Mouse (Mus musculus) olfactory bulb, adult 2 months (tissue): ENCODE measurements around the gene Tbc1d17. TPM values are rescaled to one million over a fixed set of nuclear protein-coding genes. Genes with fewer than 3 reads are reported as not detected.
A peak's percentile ranks its signal among the peaks of the same experiment; 100 is the strongest.

ENCODE experiments used
- H3K27ac ChIP-seq: fragments of 200-500 bp; 2 replicates; pipeline ENCODE4 v1.5.1; 2012; ENCODE audit warnings: low read depth, low read length; ENCODE audit not compliant: insufficient read depth
- H3K4me1 ChIP-seq: fragments of 200-500 bp; 2 replicates; pipeline ENCODE4 v1.6.1; 2012; ENCODE audit warnings: low read length; ENCODE audit not compliant: control insufficient read depth, insufficient read depth
- H3K4me3 ChIP-seq: fragments of 200-500 bp; 2 replicates; pipeline ENCODE4 v1.5.1; 2012; ENCODE audit warnings: mild to moderate bottlenecking, low read depth, low read length, moderate library complexity; ENCODE audit not compliant: insufficient read depth
- CTCF ChIP-seq: fragments of 200-500 bp; IDR thresholded peaks from 2 replicates; pipeline ENCODE4 v1.5.1; 2012; ENCODE audit warnings: low read depth, mild to moderate bottlenecking, low read length, moderate library complexity; ENCODE audit not compliant: insufficient read depth
- POLR2A ChIP-seq: fragments of 200-500 bp; IDR thresholded peaks from 2 replicates; pipeline ENCODE4 v1.6.1; 2012; ENCODE audit warnings: mild to moderate bottlenecking, low read depth, low read length, moderate library complexity; ENCODE audit not compliant: insufficient read depth
- WGBS: fragments of 180-500 bp; shearing (Covaris S2); methylation state at CpG from one replicate; pipeline ENCODE4 v1.1.7; 2018; 5-methylcytosine and 5-hydroxymethylcytosine counted together
- polyA plus RNA-seq: library from polyadenylated mRNA; stranded (reverse); fragments of >200 nt; gene quantifications from 2 replicates; pipeline ENCODE4 v1.2.4, GENCODE M21; 2012; ENCODE audit warnings: low replicate concordance; ENCODE audit not compliant: missing spikeins, insufficient read depth, insufficient read length

Gene Tbc1d17
- polyA plus RNA-seq, 1 experiment, result not detected

- H3K27ac ChIP-seq, result peak overlapping the region; percentile 99; the same call in 1 of the 2 replicates
- no peak for TF ChIP-seq POLR2A
- TF ChIP-seq CTCF, result no peak
- H3K4me3 ChIP-seq, result peak overlapping the region; percentile 90
- peaks cover 41% of the 10 kb centered on the region for H3K4me1 ChIP-seq
- 72% methylated on average over 8 of the region's 8 CpGs for WGBS
Observed at GRCm38 (mm10) chr7:44850789-44851624, 2.1 kb upstream of the Tbc1d17 start.

GRCm38 (mm10) chr7:44850146-44850545 is 1.3 kb upstream of the Tbc1d17 start:
- H3K4me1 ChIP-seq, result peaks cover 39% of the 10 kb centered on the region
- under 1% methylated on average over 33 of the region's 33 CpGs for WGBS
- peak overlapping the region; percentile 90 for H3K4me3 ChIP-seq
- H3K27ac ChIP-seq, result peak overlapping the region; percentile 99
- TF ChIP-seq CTCF (no peak), POLR2A (peak; percentile 46; the same call in 1 of the 2 replicates)

GRCm38 (mm10) chr7:44849416-44850111 is 685 bp upstream of the Tbc1d17 start:
- Histone ChIP-seq H3K4me3 (peak overlapping the region; percentile 90), H3K27ac (peak overlapping the region; percentile 99), H3K4me1 (peaks cover 35% of the 10 kb centered on the region)
- TF ChIP-seq POLR2A, result 0 out of 2 replicates have a peak, but pooled peaks have one; percentile 30
- no peak for TF ChIP-seq CTCF
- WGBS, result under 1% methylated on average over 41 of the region's 41 CpGs

- WGBS, result 62% methylated on average over 5 of the region's 5 CpGs
- Histone ChIP-seq H3K4me1 (peaks cover 25% of the 10 kb centered on the region), H3K27ac (no peak overlapping the region), H3K4me3 (peak overlapping the region; percentile 90)
- TF ChIP-seq POLR2A (no peak), CTCF (no peak)
Observed at GRCm38 (mm10) chr7:44847772-44848171, 1.1 kb downstream of the Tbc1d17 start.

GRCm38 (mm10) chr7:44846804-44847203 is 2.1 kb downstream of the Tbc1d17 start:
- 85% methylated on average over 7 of the region's 7 CpGs for WGBS
- no peak overlapping the region for H3K27ac ChIP-seq
- no peak overlapping the region for H3K4me3 ChIP-seq
- H3K4me1 ChIP-seq, result peaks cover 19% of the 10 kb centered on the region
- TF ChIP-seq POLR2A (no peak), CTCF (no peak)

GRCm38 (mm10) chr7:44845006-44845405 is 3.9 kb downstream of the Tbc1d17 start:
- H3K4me3 ChIP-seq, result no peak overlapping the region
- WGBS, result 91% methylated on average over 10 of the region's 10 CpGs
- no peak overlapping the region for H3K27ac ChIP-seq
- no peak for TF ChIP-seq POLR2A
- TF ChIP-seq CTCF, result no peak
- peaks cover 12% of the 10 kb centered on the region; the same call in 1 of the 2 replicates for H3K4me1 ChIP-seq

GRCm38 (mm10) chr7:44841825-44842463 is 6.9 kb downstream of the Tbc1d17 start:
- 95% methylated on average over 8 of the region's 8 CpGs for WGBS
- H3K4me1 ChIP-seq, result peaks cover 15% of the 10 kb centered on the region; the same call in 1 of the 2 replicates
- TF ChIP-seq CTCF (no peak), POLR2A (no peak)

GRCm38 (mm10) chr7:44840426-44840825 is 8.5 kb downstream of the Tbc1d17 start:
- 70% methylated on average over 14 of the region's 14 CpGs for WGBS
- H3K4me1 ChIP-seq, result peaks cover 15% of the 10 kb centered on the region; the same call in 1 of the 2 replicates
- H3K27ac ChIP-seq, result no peak overlapping the region
- TF ChIP-seq CTCF, result no peak
- no peak for TF ChIP-seq POLR2A
- H3K4me3 ChIP-seq, result no peak overlapping the region

More at GRCm38 (mm10) chr7:44841825-44842463, 6.9 kb downstream of the Tbc1d17 start:
- Histone ChIP-seq H3K4me3 (no peak overlapping the region), H3K27ac (no peak overlapping the region)
